Mouse (Mus musculus): ENCODE results near the gene Rgl3. TPM values are rescaled to one million over a fixed set of nuclear protein-coding genes. Genes with fewer than 3 reads are reported as not detected.

The Rgl3 gene
- polyA plus RNA-seq, 1 experiment from 2014 or later = 26.8 TPM

DNA sequence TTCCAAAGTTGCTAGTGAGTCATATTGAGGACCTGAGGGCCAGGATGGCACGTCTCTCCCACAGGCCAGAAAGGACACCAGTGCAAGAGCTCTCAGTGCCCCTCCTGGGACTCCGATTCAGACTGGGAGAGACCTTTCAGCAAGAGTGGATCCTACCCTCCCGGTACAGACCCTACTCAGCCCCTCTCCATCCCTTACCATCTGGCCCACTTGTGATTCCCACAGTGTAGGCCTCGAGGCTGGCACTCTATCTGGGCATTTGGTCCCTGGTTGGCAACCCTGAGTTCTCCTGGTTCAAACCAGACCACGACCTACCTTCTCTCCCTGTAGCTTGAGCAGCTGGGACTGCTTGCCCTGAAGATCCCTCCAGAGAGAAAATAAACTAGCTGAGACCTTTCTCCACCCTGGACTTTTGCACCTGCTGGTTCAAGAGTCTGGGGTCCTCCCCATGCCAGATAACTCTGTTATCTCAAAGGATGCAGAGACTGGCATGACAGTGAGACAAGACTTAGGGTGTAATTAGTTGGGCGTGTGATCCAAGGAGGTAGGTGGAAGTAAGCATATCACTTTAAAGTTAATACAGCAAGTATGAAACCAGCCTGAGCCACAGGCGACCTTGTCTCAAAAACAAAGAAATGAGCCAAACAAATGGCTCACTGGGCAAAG lies 53.6 kb downstream of the Rgl3 start:
- Histone ChIP-seq H3K27me3 (ENCODE audit: insufficient read depth, low read length) (no peaks in the 10 kb centered on the region), H3K4me3 (replicated peaks; ENCODE audit: low read depth, low read length) (no peak overlapping the region), H3K4me1 (replicated peaks; ENCODE audit: insufficient read depth, low read length) (0 out of 2 replicates have a peak, but pooled peaks cover 3% of the 10 kb centered on the region), H3K9ac (ENCODE audit: low read depth, low read length) (no peak overlapping the region), H3K27ac (no peak overlapping the region), H3K9me3 (replicated peaks; ENCODE audit: low read length) (no peaks in the 10 kb centered on the region), H3K36me3 (ENCODE audit: insufficient read depth, low read length) (no peaks in the 10 kb centered on the region), H3K4me2 (ENCODE audit: low read length) (no peak overlapping the region)
- TF ChIP-seq CTCF (IDR thresholded peaks at IDR 0.05; ENCODE audit: low read depth) = no peak
- DNase-seq (ENCODE audit: low spot score) (no peak), ATAC-seq (replicated peaks; ENCODE audit: low FRiP score, low read depth) (no peak)
- WGBS = 83% methylated on average over 7 of the region's 7 CpGs

DNA sequence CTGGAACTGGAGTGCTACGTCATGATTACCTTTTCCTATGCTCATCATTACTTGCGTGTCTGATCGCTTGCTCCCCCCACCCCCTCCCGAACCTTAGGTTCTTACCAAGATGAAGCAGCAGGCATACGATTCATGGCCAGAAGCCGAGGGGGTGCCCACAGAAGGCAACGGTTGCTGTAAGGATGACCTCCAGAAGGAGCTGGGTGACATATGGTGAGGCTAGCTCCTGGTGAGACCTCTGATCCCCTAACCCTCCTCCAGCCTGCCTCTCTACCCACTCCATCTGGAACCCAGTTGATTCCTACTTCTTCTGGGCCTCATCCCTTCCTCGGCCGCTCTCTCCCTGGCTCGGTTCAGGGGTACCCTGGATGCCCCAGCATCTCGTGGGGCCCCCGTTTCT lies 55.2 kb downstream of the Rgl3 start:
- Histone ChIP-seq H3K4me3 (replicated peaks; ENCODE audit: low read depth, low read length) (no peak overlapping the region), H3K27me3 (ENCODE audit: insufficient read depth, low read length) (no peaks in the 10 kb centered on the region), H3K27ac (no peak overlapping the region), H3K4me2 (ENCODE audit: low read length) (no peak overlapping the region), H3K36me3 (ENCODE audit: insufficient read depth, low read length) (no peaks in the 10 kb centered on the region), H3K4me1 (replicated peaks; ENCODE audit: insufficient read depth, low read length) (0 out of 2 replicates have a peak, but pooled peaks cover 3% of the 10 kb centered on the region), H3K9ac (ENCODE audit: low read depth, low read length) (no peak overlapping the region), H3K9me3 (replicated peaks; ENCODE audit: low read length) (no peaks in the 10 kb centered on the region)
- no peak for DNase-seq (ENCODE audit: low spot score)
- 91% methylated on average over 12 of the region's 12 CpGs for WGBS
- ATAC-seq (replicated peaks; ENCODE audit: low FRiP score, low read depth) = no peak
- no peak for TF ChIP-seq CTCF (IDR thresholded peaks at IDR 0.05; ENCODE audit: low read depth)

DNA sequence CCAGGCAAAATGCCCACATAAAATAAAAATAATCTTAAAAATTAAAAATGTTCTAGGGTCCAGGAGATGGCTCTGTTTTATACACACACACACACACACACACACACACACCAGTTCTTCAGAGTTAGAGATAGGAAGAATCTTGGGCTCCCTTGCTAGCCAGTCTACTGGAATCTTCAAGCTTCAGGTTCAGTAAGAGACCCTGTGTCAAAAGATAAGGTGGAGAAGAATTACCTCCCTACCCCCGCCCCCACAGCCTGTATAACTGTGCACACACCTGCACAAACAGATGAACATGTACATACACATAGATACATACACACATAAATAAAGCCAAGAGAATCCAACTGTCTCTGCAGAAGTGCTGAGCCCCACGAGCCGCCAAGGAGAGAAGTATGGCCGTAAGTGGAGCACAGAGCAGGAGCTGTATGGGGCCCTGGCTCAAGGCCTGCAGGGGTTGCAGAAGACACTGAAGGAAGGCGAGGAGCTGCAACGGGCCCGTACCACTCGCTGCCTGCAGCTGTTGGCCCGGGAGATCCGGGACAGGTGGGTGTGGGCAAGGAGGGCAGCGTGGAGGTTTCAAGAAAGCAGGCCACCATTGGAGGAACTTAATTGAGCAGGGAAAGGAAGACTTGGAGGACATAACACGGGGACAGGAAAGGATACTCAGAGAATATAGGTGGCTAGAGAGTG lies 56.7 kb downstream of the Rgl3 start:
- Histone ChIP-seq H3K27ac (no peak overlapping the region), H3K4me1 (replicated peaks; ENCODE audit: insufficient read depth, low read length) (0 out of 2 replicates have a peak, but pooled peaks cover 3% of the 10 kb centered on the region), H3K9me3 (replicated peaks; ENCODE audit: low read length) (no peaks in the 10 kb centered on the region), H3K27me3 (ENCODE audit: insufficient read depth, low read length) (no peaks in the 10 kb centered on the region), H3K36me3 (ENCODE audit: insufficient read depth, low read length) (no peaks in the 10 kb centered on the region), H3K4me2 (ENCODE audit: low read length) (no peak overlapping the region), H3K9ac (ENCODE audit: low read depth, low read length) (no peak overlapping the region), H3K4me3 (replicated peaks; ENCODE audit: low read depth, low read length) (no peak overlapping the region)
- DNase-seq (ENCODE audit: low spot score) (no peak), ATAC-seq (replicated peaks; ENCODE audit: low FRiP score, low read depth) (no peak)
- no peak for TF ChIP-seq CTCF (IDR thresholded peaks at IDR 0.05; ENCODE audit: low read depth)
- 53% methylated on average over 12 of the region's 12 CpGs for WGBS

DNA sequence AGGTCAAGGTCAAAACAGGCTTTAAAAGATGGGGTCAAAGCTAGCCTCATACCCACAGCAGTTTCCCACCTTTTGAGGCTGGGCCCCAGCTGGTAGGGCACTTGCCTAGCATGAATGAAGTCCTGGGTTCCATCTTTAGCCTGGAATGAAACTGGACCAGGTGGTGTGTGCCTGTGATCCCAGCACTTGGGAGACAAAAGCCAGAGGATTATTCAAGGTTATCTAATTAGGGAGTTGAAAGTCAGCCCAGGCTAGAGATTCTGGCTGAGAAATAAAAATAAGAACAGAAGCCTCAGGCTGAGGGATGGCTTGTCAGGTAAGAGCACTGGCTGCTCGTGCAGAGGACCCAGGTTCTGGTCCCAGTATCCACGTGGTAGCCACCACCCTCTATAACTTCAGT lies 57.2 kb downstream of the Rgl3 start:
- Histone ChIP-seq H3K27me3 (ENCODE audit: insufficient read depth, low read length) (no peaks in the 10 kb centered on the region), H3K36me3 (ENCODE audit: insufficient read depth, low read length) (no peaks in the 10 kb centered on the region), H3K27ac (no peak overlapping the region), H3K9me3 (replicated peaks; ENCODE audit: low read length) (no peaks in the 10 kb centered on the region), H3K9ac (ENCODE audit: low read depth, low read length) (no peak overlapping the region), H3K4me2 (ENCODE audit: low read length) (no peak overlapping the region), H3K4me3 (replicated peaks; ENCODE audit: low read depth, low read length) (no peak overlapping the region), H3K4me1 (replicated peaks; ENCODE audit: insufficient read depth, low read length) (0 out of 2 replicates have a peak, but pooled peaks cover under 1% of the 10 kb centered on the region)
- DNase-seq (ENCODE audit: low spot score) = no peak
- TF ChIP-seq CTCF (IDR thresholded peaks at IDR 0.05; ENCODE audit: low read depth) = no peak
- WGBS = 67% methylated on average over 2 of the region's 2 CpGs
- no peak for ATAC-seq (replicated peaks; ENCODE audit: low FRiP score, low read depth)

DNA sequence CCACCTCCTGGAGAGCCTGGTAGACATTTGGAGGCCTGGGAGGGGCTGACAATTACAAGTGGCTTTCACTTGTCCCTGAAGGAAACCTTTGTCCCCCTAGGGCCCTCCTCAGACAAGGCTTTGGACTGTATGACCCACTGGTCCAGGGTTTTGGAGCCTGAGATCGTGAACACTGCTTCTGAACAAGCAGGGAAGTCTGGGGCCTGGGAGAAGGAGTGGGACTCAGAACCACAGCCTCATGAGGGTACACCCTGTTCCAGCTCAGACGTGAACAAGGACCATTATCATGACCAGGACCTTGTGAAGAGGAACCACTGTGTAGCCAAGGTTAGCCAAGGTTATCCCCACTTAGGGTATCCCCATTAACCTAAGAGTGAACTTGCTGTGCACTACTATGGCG lies 60.0 kb downstream of the Rgl3 start:
- no peak for TF ChIP-seq CTCF (IDR thresholded peaks at IDR 0.05; ENCODE audit: low read depth)
- Histone ChIP-seq H3K36me3 (ENCODE audit: insufficient read depth, low read length) (no peaks in the 10 kb centered on the region), H3K27ac (no peak overlapping the region), H3K9ac (ENCODE audit: low read depth, low read length) (no peak overlapping the region), H3K4me3 (replicated peaks; ENCODE audit: low read depth, low read length) (no peak overlapping the region), H3K9me3 (replicated peaks; ENCODE audit: low read length) (no peaks in the 10 kb centered on the region), H3K4me2 (ENCODE audit: low read length) (no peak overlapping the region), H3K4me1 (replicated peaks; ENCODE audit: insufficient read depth, low read length) (0 out of 2 replicates have a peak, but pooled peaks cover 3% of the 10 kb centered on the region), H3K27me3 (ENCODE audit: insufficient read depth, low read length) (no peaks in the 10 kb centered on the region)
- 74% methylated on average over 3 of the region's 3 CpGs for WGBS
- ATAC-seq (replicated peaks; ENCODE audit: low FRiP score, low read depth) (no peak), DNase-seq (ENCODE audit: low spot score) (no peak)

DNA sequence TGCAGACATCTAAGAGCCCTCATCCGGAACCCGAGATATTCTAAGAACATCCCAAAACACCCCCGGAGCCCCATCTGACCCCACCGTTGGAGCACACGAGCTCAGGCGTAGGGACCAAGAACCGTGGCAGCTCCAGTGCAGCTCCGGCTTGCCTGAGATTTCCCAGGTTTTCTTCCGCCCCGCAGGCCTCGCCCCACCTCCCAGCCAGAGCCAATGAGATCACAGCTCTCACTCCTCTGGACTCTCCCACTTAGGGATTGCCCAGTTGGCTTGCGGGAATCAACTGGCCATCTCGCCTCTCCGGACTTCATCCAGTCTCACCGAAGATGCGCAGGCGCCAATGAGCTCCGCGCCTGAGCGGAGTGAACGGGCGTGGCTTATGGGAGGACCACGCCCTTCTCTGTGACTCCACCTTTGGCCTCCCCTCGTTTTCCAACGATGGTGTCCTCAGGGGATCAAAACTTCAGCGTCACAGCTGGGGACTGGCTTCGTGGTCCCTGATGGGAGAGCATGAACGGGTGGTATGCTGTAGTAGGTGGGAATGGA lies 62.0 kb downstream of the Rgl3 start, which contains the start of the genes Ccdc159 and Tmem205:
Gene Ccdc159, plus strand, starts transcription at position 264 of the 546 bp plus-strand sequence.
Gene Tmem205, minus strand, starts transcription at position 349 of the 546 bp plus-strand sequence.
- Histone ChIP-seq H3K36me3 (ENCODE audit: insufficient read depth, low read length) (no peaks in the 10 kb centered on the region), H3K4me3 (replicated peaks; ENCODE audit: low read depth, low read length) (peak within 1 kb of the TSS; percentile 54), H3K4me1 (replicated peaks; ENCODE audit: insufficient read depth, low read length) (0 out of 2 replicates have a peak, but pooled peaks cover 3% of the 10 kb centered on the region), H3K27me3 (ENCODE audit: insufficient read depth, low read length) (no peaks in the 10 kb centered on the region), H3K9ac (ENCODE audit: low read depth, low read length) (peak within 1 kb of the TSS; percentile 66), H3K9me3 (replicated peaks; ENCODE audit: low read length) (no peaks in the 10 kb centered on the region), H3K4me2 (ENCODE audit: low read length) (peak within 1 kb of the TSS; percentile 70), H3K27ac (peak within 1 kb of the TSS; percentile 72)
- peak; percentile 98 for ATAC-seq (replicated peaks; ENCODE audit: low FRiP score, low read depth)
- no peak for TF ChIP-seq CTCF (IDR thresholded peaks at IDR 0.05; ENCODE audit: low read depth)
- WGBS = under 1% methylated on average over 28 of the region's 28 CpGs
- DNase-seq (ENCODE audit: low spot score) = peak; percentile 99

Data from kidney, postnatal 0 days (tissue).